Mouse (Mus musculus) right cerebral cortex, postnatal 25 days (tissue): ENCODE results near the gene Rbpj.
A peak's percentile ranks its signal among the peaks of the same experiment; 100 is the strongest.

Experiments used
- DNase-seq: peaks from one replicate; pipeline ENCODE4 v3.0.0; 2022

The Rbpj gene

GRCm38 (mm10) chr5:53469777-53470131 lies 3.8 kb downstream of the Rbpj start:
- no peak for DNase-seq

- DNase-seq: no peak
Measured at GRCm38 (mm10) chr5:53470141-53471079, 4.5 kb downstream of the Rbpj start.

- no peak for DNase-seq
Measured at GRCm38 (mm10) chr5:53472485-53472884, 6.5 kb downstream of the Rbpj start.

- DNase-seq: no peak
Measured at GRCm38 (mm10) chr5:53479161-53479560, 13.2 kb downstream of the Rbpj start.

- DNase-seq: no peak
Measured at GRCm38 (mm10) chr5:53479891-53480290, 13.9 kb downstream of the Rbpj start.

GRCm38 (mm10) chr5:53481021-53481420 lies 15.1 kb downstream of the Rbpj start:
- DNase-seq: no peak

GRCm38 (mm10) chr5:53485069-53485628 lies 19.2 kb downstream of the Rbpj start:
- DNase-seq: no peak

GRCm38 (mm10) chr5:53485934-53486475 lies 20.1 kb downstream of the Rbpj start:
- no peak for DNase-seq

GRCm38 (mm10) chr5:53486966-53487592 lies 21.1 kb downstream of the Rbpj start:
- DNase-seq: no peak

GRCm38 (mm10) chr5:53490697-53491099 lies 24.7 kb downstream of the Rbpj start:
- DNase-seq: no peak

- no peak for DNase-seq
Measured at GRCm38 (mm10) chr5:53493756-53494155, 27.8 kb downstream of the Rbpj start.

GRCm38 (mm10) chr5:53494536-53495159 lies 28.7 kb downstream of the Rbpj start:
- DNase-seq: peak; percentile 28

- no peak for DNase-seq
Measured at GRCm38 (mm10) chr5:53496846-53497549, 31.0 kb downstream of the Rbpj start.

- DNase-seq: no peak
Measured at GRCm38 (mm10) chr5:53499571-53499970, 33.6 kb downstream of the Rbpj start.

- no peak for DNase-seq
Measured at GRCm38 (mm10) chr5:53500509-53501145, 34.7 kb downstream of the Rbpj start.

GRCm38 (mm10) chr5:53503261-53503660 lies 37.3 kb downstream of the Rbpj start:
- no peak for DNase-seq

GRCm38 (mm10) chr5:53505751-53506150 lies 39.8 kb downstream of the Rbpj start:
- DNase-seq: no peak

GRCm38 (mm10) chr5:53507371-53507770 lies 41.4 kb downstream of the Rbpj start:
- no peak for DNase-seq

GRCm38 (mm10) chr5:53509465-53509864 lies 43.5 kb downstream of the Rbpj start:
- no peak for DNase-seq

GRCm38 (mm10) chr5:53509927-53510326 lies 44.0 kb downstream of the Rbpj start:
- DNase-seq: no peak

- no peak for DNase-seq
Measured at GRCm38 (mm10) chr5:53511426-53511825, 45.5 kb downstream of the Rbpj start.
